Mouse (Mus musculus): ENCODE data around the gene F11. TPM values are rescaled to one million over a fixed set of nuclear protein-coding genes. Genes with fewer than 3 reads are reported as not detected.

F11 gene
- not detected in 2 replicates for polyA plus RNA-seq (2014; fragmentation: Nextera tagmentation; extraction: Ambion mirVana)

- 76% methylated on average over 10 of the region's 10 CpGs for WGBS
Measured at GRCm38 (mm10) chr8:45261920-45262319, at the start of gene F11. Gene F11 (minus strand): TSS chr8:45262031.

GRCm38 (mm10) chr8:45310967-45311366 is 49.1 kb upstream of the F11 start:
- no peak overlapping the region for H3K4me2 ChIP-seq (ENCODE audit: low read depth, low read length)
- DNase-seq (ENCODE audit: low spot score) (no peak), ATAC-seq (ENCODE audit: low read depth) (no peak)
- no peak overlapping the region for H3K4me3 ChIP-seq (ENCODE audit: low read depth, low read length)
- no peaks in the 10 kb centered on the region for H3K4me1 ChIP-seq (ENCODE audit: control insufficient read depth, insufficient read depth, low read length)
- H3K27ac ChIP-seq (replicated peaks; ENCODE audit: low read depth, low read length): no peak overlapping the region
- H3K27me3 ChIP-seq (replicated peaks; ENCODE audit: control insufficient read depth, insufficient read depth, low read length): no peaks in the 10 kb centered on the region
- no peaks in the 10 kb centered on the region for H3K36me3 ChIP-seq (ENCODE audit: control insufficient read depth, insufficient read depth, low read length)
- no peaks in the 10 kb centered on the region for H3K9me3 ChIP-seq (ENCODE audit: control insufficient read depth, low read length)
- 77% methylated on average over 4 of the region's 4 CpGs for WGBS
- H3K9ac ChIP-seq (ENCODE audit: low read depth, low read length): no peak overlapping the region

More at GRCm38 (mm10) chr8:45261920-45262319, at the start of gene F11:
- Histone ChIP-seq H3K27ac (replicated peaks; ENCODE audit: low read depth, low read length) (no peak within 1 kb of the TSS), H3K9ac (ENCODE audit: low read depth, low read length) (no peak within 1 kb of the TSS), H3K4me2 (ENCODE audit: low read depth, low read length) (no peak within 1 kb of the TSS), H3K36me3 (ENCODE audit: control insufficient read depth, insufficient read depth, low read length) (no peaks in the 10 kb centered on the region), H3K9me3 (ENCODE audit: control insufficient read depth, low read length) (no peaks in the 10 kb centered on the region), H3K4me1 (ENCODE audit: control insufficient read depth, insufficient read depth, low read length) (no peaks in the 10 kb centered on the region), H3K4me3 (ENCODE audit: low read depth, low read length) (no peak within 1 kb of the TSS), H3K27me3 (replicated peaks; ENCODE audit: control insufficient read depth, insufficient read depth, low read length) (no peaks in the 10 kb centered on the region)
- DNase-seq (ENCODE audit: low spot score) (no peak), ATAC-seq (ENCODE audit: low read depth) (no peak)

- Histone ChIP-seq H3K9ac (ENCODE audit: low read depth, low read length) (no peak within 1 kb of the TSS), H3K27me3 (replicated peaks; ENCODE audit: control insufficient read depth, insufficient read depth, low read length) (no peaks in the 10 kb centered on the region), H3K9me3 (ENCODE audit: control insufficient read depth, low read length) (no peaks in the 10 kb centered on the region), H3K4me3 (ENCODE audit: low read depth, low read length) (no peak within 1 kb of the TSS), H3K4me2 (ENCODE audit: low read depth, low read length) (no peak within 1 kb of the TSS), H3K36me3 (ENCODE audit: control insufficient read depth, insufficient read depth, low read length) (no peaks in the 10 kb centered on the region), H3K27ac (replicated peaks; ENCODE audit: low read depth, low read length) (no peak within 1 kb of the TSS), H3K4me1 (ENCODE audit: control insufficient read depth, insufficient read depth, low read length) (no peaks in the 10 kb centered on the region)
- DNase-seq (ENCODE audit: low spot score) (no peak), ATAC-seq (ENCODE audit: low read depth) (no peak)
- 87% methylated on average over 13 of the region's 13 CpGs for WGBS
Measured at GRCm38 (mm10) chr8:45308366-45308765, 46.5 kb upstream of the F11 start, which contains the start of gene Gm45753. Gene Gm45753 (minus strand): TSS chr8:45308466.

DNA sequence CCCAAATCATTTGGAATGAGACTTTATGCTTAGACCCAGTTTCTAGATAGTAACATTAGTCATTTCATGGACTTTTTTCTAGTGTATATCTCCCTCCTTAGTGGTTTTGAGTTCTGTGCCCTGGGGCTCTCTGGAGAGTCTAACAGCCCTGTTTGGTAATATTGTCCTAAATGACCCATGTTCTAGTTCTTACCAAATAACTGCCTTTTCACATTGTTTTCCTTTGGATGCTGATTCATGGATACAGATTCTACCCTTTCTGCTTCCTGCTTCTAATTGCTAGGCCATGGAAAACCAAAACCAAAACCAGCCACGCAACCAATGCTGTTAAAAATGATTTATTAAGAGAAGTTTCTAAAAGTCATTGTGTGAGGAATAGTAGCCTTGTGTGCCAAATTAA is 43.6 kb upstream of the F11 start:
- 85% methylated on average over 1 of the region's 1 CpGs for WGBS
- H3K27ac ChIP-seq (replicated peaks; ENCODE audit: low read depth, low read length): no peak overlapping the region

GRCm38 (mm10) chr8:45304354-45304753 is 42.5 kb upstream of the F11 start:
- H3K27ac ChIP-seq (replicated peaks; ENCODE audit: low read depth, low read length): no peak overlapping the region
- 93% methylated on average over 3 of the region's 3 CpGs for WGBS
- H3K27me3 ChIP-seq (replicated peaks; ENCODE audit: control insufficient read depth, insufficient read depth, low read length): no peaks in the 10 kb centered on the region
- H3K36me3 ChIP-seq (ENCODE audit: control insufficient read depth, insufficient read depth, low read length): no peaks in the 10 kb centered on the region
- H3K9ac ChIP-seq (ENCODE audit: low read depth, low read length): no peak overlapping the region
- no peak for DNase-seq (ENCODE audit: low spot score)
- no peak for ATAC-seq (ENCODE audit: low read depth)
- no peaks in the 10 kb centered on the region for H3K9me3 ChIP-seq (ENCODE audit: control insufficient read depth, low read length)
- H3K4me2 ChIP-seq (ENCODE audit: low read depth, low read length): no peak overlapping the region
- no peaks in the 10 kb centered on the region for H3K4me1 ChIP-seq (ENCODE audit: control insufficient read depth, insufficient read depth, low read length)
- H3K4me3 ChIP-seq (ENCODE audit: low read depth, low read length): no peak overlapping the region

More for the DNA sequence above, 43.6 kb upstream of the F11 start:
- no peak overlapping the region for H3K4me3 ChIP-seq (ENCODE audit: low read depth, low read length)
- no peak overlapping the region for H3K9ac ChIP-seq (ENCODE audit: low read depth, low read length)
- no peaks in the 10 kb centered on the region for H3K36me3 ChIP-seq (ENCODE audit: control insufficient read depth, insufficient read depth, low read length)
- ATAC-seq (ENCODE audit: low read depth): no peak
- no peaks in the 10 kb centered on the region for H3K27me3 ChIP-seq (replicated peaks; ENCODE audit: control insufficient read depth, insufficient read depth, low read length)
- no peaks in the 10 kb centered on the region for H3K4me1 ChIP-seq (ENCODE audit: control insufficient read depth, insufficient read depth, low read length)
- H3K4me2 ChIP-seq (ENCODE audit: low read depth, low read length): no peak overlapping the region
- H3K9me3 ChIP-seq (ENCODE audit: control insufficient read depth, low read length): no peaks in the 10 kb centered on the region
- no peak for DNase-seq (ENCODE audit: low spot score)

DNA sequence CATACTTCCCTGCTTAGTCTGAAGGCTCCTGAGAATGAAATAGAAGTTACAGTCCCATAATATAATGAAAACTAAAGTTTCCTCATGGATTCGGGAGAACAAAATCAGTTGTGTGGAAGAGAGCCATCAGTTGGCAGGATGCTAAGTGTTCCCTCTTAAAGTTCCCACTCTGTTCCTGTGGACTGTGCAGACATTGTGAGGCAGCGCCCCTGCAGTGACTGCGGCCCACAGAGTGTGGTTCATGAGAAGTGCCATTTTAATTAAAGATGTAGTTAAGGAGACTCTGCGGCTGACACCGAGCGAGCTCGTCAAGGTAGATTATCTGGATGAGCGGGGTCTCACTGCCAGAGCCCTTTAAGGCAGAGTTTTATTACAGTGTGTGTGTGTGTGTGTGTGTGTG is 40.6 kb upstream of the F11 start:
- Histone ChIP-seq H3K36me3 (ENCODE audit: control insufficient read depth, insufficient read depth, low read length) (no peaks in the 10 kb centered on the region), H3K9me3 (ENCODE audit: control insufficient read depth, low read length) (no peaks in the 10 kb centered on the region), H3K27me3 (replicated peaks; ENCODE audit: control insufficient read depth, insufficient read depth, low read length) (no peaks in the 10 kb centered on the region), H3K9ac (ENCODE audit: low read depth, low read length) (no peak overlapping the region), H3K4me3 (ENCODE audit: low read depth, low read length) (no peak overlapping the region), H3K4me2 (ENCODE audit: low read depth, low read length) (no peak overlapping the region), H3K4me1 (ENCODE audit: control insufficient read depth, insufficient read depth, low read length) (no peaks in the 10 kb centered on the region), H3K27ac (replicated peaks; ENCODE audit: low read depth, low read length) (no peak overlapping the region)
- ATAC-seq (ENCODE audit: low read depth) (no peak), DNase-seq (ENCODE audit: low spot score) (no peak)
- 65% methylated on average over 8 of the region's 8 CpGs for WGBS

GRCm38 (mm10) chr8:45295276-45295675 is 33.4 kb upstream of the F11 start:
- H3K27me3 ChIP-seq (replicated peaks; ENCODE audit: control insufficient read depth, insufficient read depth, low read length): no peaks in the 10 kb centered on the region
- H3K9ac ChIP-seq (ENCODE audit: low read depth, low read length): no peak overlapping the region
- H3K9me3 ChIP-seq (ENCODE audit: control insufficient read depth, low read length): no peaks in the 10 kb centered on the region
- 88% methylated on average over 6 of the region's 6 CpGs for WGBS
- DNase-seq (ENCODE audit: low spot score) (no peak), ATAC-seq (ENCODE audit: low read depth) (no peak)
- no peak overlapping the region for H3K4me3 ChIP-seq (ENCODE audit: low read depth, low read length)
- no peaks in the 10 kb centered on the region for H3K4me1 ChIP-seq (ENCODE audit: control insufficient read depth, insufficient read depth, low read length)
- H3K36me3 ChIP-seq (ENCODE audit: control insufficient read depth, insufficient read depth, low read length): no peaks in the 10 kb centered on the region
- H3K4me2 ChIP-seq (ENCODE audit: low read depth, low read length): no peak overlapping the region
- H3K27ac ChIP-seq (replicated peaks; ENCODE audit: low read depth, low read length): no peak overlapping the region

DNA sequence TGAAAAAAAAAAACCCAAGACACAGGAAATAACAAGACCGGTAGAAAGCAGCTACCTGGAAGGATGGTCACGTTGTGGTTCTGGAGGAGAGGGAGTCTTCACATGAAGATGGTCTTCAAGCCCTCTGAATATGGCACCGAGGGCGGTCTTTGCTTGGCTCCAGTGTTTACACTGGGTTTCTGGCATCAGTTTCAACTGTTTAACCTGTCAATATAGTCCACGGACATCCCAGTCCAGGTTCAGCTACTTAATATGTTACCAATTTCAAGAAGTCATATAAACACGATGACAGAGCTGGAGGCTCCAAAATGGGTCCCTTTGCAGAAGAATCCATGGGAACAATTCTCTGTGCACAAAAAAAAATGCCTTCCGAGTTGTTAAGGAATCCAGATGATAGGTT is 32.9 kb upstream of the F11 start, which contains the start of gene Klkb1:
Gene Klkb1, minus strand, starts transcription at position 173 of the 400 bp plus-strand sequence.
- Histone ChIP-seq H3K27me3 (replicated peaks; ENCODE audit: control insufficient read depth, insufficient read depth, low read length) (no peaks in the 10 kb centered on the region), H3K27ac (replicated peaks; ENCODE audit: low read depth, low read length) (no peak within 1 kb of the TSS), H3K36me3 (ENCODE audit: control insufficient read depth, insufficient read depth, low read length) (no peaks in the 10 kb centered on the region), H3K4me2 (ENCODE audit: low read depth, low read length) (no peak within 1 kb of the TSS), H3K9me3 (ENCODE audit: control insufficient read depth, low read length) (no peaks in the 10 kb centered on the region), H3K9ac (ENCODE audit: low read depth, low read length) (no peak within 1 kb of the TSS), H3K4me3 (ENCODE audit: low read depth, low read length) (no peak within 1 kb of the TSS), H3K4me1 (ENCODE audit: control insufficient read depth, insufficient read depth, low read length) (no peaks in the 10 kb centered on the region)
- WGBS: 87% methylated on average over 7 of the region's 7 CpGs
- no peak for DNase-seq (ENCODE audit: low spot score)
- ATAC-seq (ENCODE audit: low read depth): no peak

GRCm38 (mm10) chr8:45291790-45292189 is 30.0 kb upstream of the F11 start:
- H3K4me2 ChIP-seq (ENCODE audit: low read depth, low read length): no peak overlapping the region
- ATAC-seq (ENCODE audit: low read depth) (no peak), DNase-seq (ENCODE audit: low spot score) (no peak)
- no peak overlapping the region for H3K9ac ChIP-seq (ENCODE audit: low read depth, low read length)
- no peaks in the 10 kb centered on the region for H3K9me3 ChIP-seq (ENCODE audit: control insufficient read depth, low read length)
- WGBS: 84% methylated on average over 2 of the region's 2 CpGs
- no peak overlapping the region for H3K4me3 ChIP-seq (ENCODE audit: low read depth, low read length)
- no peak overlapping the region for H3K27ac ChIP-seq (replicated peaks; ENCODE audit: low read depth, low read length)
- H3K36me3 ChIP-seq (ENCODE audit: control insufficient read depth, insufficient read depth, low read length): no peaks in the 10 kb centered on the region
- no peaks in the 10 kb centered on the region for H3K27me3 ChIP-seq (replicated peaks; ENCODE audit: control insufficient read depth, insufficient read depth, low read length)
- no peaks in the 10 kb centered on the region for H3K4me1 ChIP-seq (ENCODE audit: control insufficient read depth, insufficient read depth, low read length)
